Mouse (Mus musculus): Measurements from ENCODE around the gene Kbtbd13. TPM values are rescaled to one million over a fixed set of nuclear protein-coding genes. Genes with fewer than 3 reads are reported as not detected.
A peak's percentile ranks its signal among the peaks of the same experiment; 100 is the strongest.

Gene Kbtbd13
- polyA plus RNA-seq (2016; fragmentation: Nextera tagmentation; extraction: Ambion mirVana): 0.61 and 0.81 TPM in 2 replicates

DNA sequence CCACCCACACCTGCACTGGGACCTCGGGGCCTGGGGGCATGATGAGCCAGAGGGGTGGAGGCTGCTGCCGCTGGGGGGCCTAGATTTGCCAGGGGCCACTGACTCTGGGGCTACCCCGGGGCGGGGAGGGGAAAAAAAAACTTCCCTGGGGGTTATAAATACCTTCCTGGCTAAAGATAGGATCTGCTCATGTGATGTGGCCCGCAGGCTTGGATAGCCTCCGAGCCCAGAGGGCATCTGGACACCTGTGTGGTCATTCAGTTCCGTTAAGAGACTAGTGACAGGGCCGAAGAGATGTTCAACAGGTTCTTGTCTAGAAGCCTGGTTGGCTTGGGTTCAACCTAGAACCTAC is at the start of gene Kbtbd13:
Gene Kbtbd13 (minus strand): TSS at position 40 of the 352 bp plus-strand sequence.
- Histone ChIP-seq H3K27me3 (ENCODE audit: low read depth, poor library complexity, severe bottlenecking) (peaks cover 70% of the 10 kb centered on the region), H3K27ac (replicated peaks) (no peak within 1 kb of the TSS; the same call in 1 of the 2 replicates), H3K9me3 (replicated peaks) (no peaks in the 10 kb centered on the region), H3K36me3 (no peaks in the 10 kb centered on the region), H3K4me3 (peak within 1 kb of the TSS; percentile 52), H3K4me1 (peaks cover 12% of the 10 kb centered on the region)
- DNase-seq (ENCODE audit: low spot score): no peak
- 45% methylated on average over 8 of the region's 8 CpGs for WGBS

DNA sequence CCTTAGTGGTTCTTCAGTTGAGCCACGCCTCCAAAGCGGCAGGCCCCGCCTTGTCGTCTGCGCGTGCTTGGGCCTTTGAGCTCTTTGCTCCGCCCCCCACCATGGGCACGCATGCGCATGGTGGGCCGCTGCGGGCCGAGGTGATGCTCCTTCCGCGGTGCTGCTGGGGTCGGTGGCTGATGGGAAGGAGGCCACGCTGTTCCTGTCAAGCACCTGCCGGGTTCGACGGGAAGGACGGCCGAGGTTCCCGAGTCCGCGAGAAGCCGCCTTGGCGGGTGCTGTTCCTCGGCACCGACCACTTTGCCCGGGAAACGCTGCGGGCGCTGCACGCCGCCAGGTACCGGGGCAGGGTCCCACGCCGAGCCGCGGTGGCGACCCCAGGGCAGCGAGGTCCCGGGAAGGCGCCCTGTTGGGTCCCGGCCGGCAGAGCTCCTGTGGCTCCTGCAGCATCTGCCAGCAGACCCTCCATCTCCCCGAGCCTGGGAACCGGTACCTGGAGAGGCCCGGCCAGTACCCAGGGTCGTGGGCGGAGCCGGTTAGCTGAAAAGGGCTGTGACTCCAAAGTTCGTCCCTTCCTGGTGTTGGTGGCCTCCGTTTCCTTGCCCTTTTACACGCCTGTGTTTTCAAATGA is 44.3 kb upstream of the Kbtbd13 start, which contains the start of gene Mtfmt:
Gene Mtfmt (plus strand): TSS at position 112 of the 631 bp plus-strand sequence.
- no peaks in the 10 kb centered on the region for H3K9me3 ChIP-seq (replicated peaks)
- under 1% methylated on average over 54 of the region's 54 CpGs for WGBS
- peak within 1 kb of the TSS; percentile 88 for H3K27ac ChIP-seq (replicated peaks)
- H3K4me3 ChIP-seq: peak within 1 kb of the TSS; percentile 97
- H3K4me1 ChIP-seq: peaks cover 11% of the 10 kb centered on the region
- H3K27me3 ChIP-seq (ENCODE audit: low read depth, poor library complexity, severe bottlenecking): no peaks in the 10 kb centered on the region
- DNase-seq (ENCODE audit: low spot score): peak; percentile 93
- peaks cover 25% of the 10 kb centered on the region for H3K36me3 ChIP-seq

DNA sequence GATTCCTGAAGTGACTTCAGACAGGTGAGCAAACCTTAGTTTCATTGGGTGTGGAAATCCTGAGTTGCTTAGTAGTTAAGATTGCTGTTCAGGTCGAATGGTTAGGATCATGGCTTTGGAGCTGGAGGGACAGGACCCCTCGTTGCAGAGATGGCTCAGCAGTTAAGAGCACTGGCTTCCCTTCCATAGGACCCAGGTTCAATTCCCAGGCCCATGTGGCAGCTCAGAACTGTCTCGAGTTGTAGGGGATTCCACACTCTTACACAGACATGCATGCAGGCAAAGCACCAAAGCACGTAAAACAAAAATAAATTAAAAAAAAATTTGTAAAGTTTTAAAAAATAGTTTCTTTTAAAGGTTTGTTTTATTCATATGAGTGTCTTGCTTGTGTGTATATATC is 43.8 kb upstream of the Kbtbd13 start:
- H3K36me3 ChIP-seq: peaks cover 19% of the 10 kb centered on the region

DNA sequence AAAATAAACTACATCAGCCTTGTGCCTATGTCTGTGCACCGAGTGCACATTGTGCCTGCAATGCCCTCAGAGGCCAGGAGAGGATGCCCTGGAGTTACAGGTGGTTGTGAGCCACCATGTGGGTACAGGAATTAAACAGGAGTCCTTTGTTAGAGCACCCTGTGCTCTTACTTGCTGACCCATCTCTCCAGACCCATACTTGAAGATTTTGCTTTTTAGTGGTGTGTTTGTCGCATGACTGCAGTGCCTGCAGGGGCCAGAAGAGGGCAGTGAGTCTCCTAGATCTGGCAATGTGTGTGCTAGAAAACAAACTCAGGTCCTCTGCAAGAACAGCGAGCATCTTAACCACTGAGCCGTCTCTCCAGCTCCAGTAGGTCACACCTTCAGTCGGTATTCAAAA is 42.7 kb upstream of the Kbtbd13 start:
- no peak overlapping the region for H3K27ac ChIP-seq (replicated peaks)
- WGBS: 68% methylated on average over 5 of the region's 5 CpGs
- peaks cover 11% of the 10 kb centered on the region for H3K4me1 ChIP-seq
- H3K36me3 ChIP-seq: peaks cover 12% of the 10 kb centered on the region
- peak; percentile 49 for DNase-seq (ENCODE audit: low spot score)
- no peaks in the 10 kb centered on the region for H3K9me3 ChIP-seq (replicated peaks)
- no peaks in the 10 kb centered on the region for H3K27me3 ChIP-seq (ENCODE audit: low read depth, poor library complexity, severe bottlenecking)
- no peak overlapping the region for H3K4me3 ChIP-seq

More for the DNA sequence above, 43.8 kb upstream of the Kbtbd13 start:
- peaks cover 11% of the 10 kb centered on the region for H3K4me1 ChIP-seq
- no peak overlapping the region for H3K27ac ChIP-seq (replicated peaks)
- H3K4me3 ChIP-seq: peak overlapping the region; percentile 97; the same call in 1 of the 2 replicates
- no peaks in the 10 kb centered on the region for H3K27me3 ChIP-seq (ENCODE audit: low read depth, poor library complexity, severe bottlenecking)
- no peak for DNase-seq (ENCODE audit: low spot score)
- no peaks in the 10 kb centered on the region for H3K9me3 ChIP-seq (replicated peaks)
- 74% methylated on average over 4 of the region's 4 CpGs for WGBS

DNA sequence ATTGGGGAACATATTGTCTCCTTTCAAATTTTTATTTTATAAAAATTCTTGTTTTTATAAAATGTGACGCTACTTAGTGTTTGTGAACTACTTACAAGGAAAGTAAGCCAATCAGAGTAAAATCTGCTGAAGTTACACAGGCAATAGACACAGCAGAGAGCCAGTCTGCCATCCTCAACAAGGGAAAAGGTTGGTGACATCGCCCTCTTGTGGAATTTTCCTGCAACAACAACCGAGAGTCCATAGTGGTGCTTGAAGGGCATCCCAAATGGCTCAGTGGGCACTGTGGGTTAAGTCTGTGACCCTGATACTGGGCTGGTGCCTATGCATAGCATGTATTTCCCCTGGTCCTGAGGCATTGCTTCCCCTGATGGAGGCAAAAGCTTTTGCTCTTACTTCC is 40.8 kb upstream of the Kbtbd13 start:
- Histone ChIP-seq H3K36me3 (no peaks in the 10 kb centered on the region), H3K9me3 (replicated peaks) (no peaks in the 10 kb centered on the region), H3K4me3 (no peak overlapping the region), H3K27me3 (ENCODE audit: low read depth, poor library complexity, severe bottlenecking) (no peaks in the 10 kb centered on the region), H3K27ac (replicated peaks) (no peak overlapping the region), H3K4me1 (peaks cover 11% of the 10 kb centered on the region)
- WGBS: 4% methylated on average over 3 of the region's 3 CpGs
- DNase-seq (ENCODE audit: low spot score): peak; percentile 74

DNA sequence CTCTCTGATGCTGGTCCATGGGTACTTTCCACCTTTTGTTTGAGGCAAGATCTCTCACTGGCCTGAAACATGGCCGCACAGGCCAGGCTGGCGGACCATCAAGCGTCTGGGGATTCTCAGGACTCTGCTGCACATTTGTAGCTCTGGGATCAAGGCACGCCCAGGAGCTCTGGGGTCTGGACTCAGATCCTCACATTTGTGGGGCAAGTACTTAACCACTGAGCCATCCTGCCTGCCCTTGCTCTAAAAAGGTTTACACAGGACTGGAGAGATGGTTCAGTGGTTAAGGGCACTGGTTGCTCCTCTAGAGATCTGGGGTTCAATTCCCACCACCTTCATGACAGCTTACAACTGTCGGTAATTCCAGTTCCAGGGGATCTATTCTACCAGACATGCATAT is 39.5 kb upstream of the Kbtbd13 start:
- H3K4me3 ChIP-seq: no peak overlapping the region
- no peaks in the 10 kb centered on the region for H3K27me3 ChIP-seq (ENCODE audit: low read depth, poor library complexity, severe bottlenecking)
- WGBS: 88% methylated on average over 5 of the region's 5 CpGs

DNA sequence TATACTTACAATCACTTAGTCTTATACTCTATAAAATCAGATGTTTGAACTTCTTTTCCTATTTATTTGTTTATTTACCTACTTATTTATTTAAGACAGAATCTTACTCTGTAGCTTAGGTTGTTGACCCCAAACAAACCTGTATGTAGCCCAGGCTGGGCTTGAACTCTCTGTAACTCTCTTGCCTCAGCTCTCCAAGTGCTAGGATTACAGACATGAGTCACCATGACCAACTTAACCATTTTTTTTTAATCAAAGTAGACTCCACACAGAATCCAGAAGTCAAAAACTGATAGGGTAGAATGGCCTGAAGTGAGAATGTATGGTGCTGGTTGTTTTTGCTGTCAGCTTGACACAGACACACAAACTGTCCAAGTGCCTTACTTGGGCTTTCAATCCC is 38.9 kb upstream of the Kbtbd13 start:
- Histone ChIP-seq H3K27ac (replicated peaks) (no peak overlapping the region), H3K4me1 (no peaks in the 10 kb centered on the region), H3K4me3 (no peak overlapping the region), H3K36me3 (no peaks in the 10 kb centered on the region), H3K27me3 (ENCODE audit: low read depth, poor library complexity, severe bottlenecking) (no peaks in the 10 kb centered on the region), H3K9me3 (replicated peaks) (no peaks in the 10 kb centered on the region)
- DNase-seq (ENCODE audit: low spot score): no peak

More for the DNA sequence above, 39.5 kb upstream of the Kbtbd13 start:
- H3K36me3 ChIP-seq: no peaks in the 10 kb centered on the region
- no peak for DNase-seq (ENCODE audit: low spot score)
- H3K27ac ChIP-seq (replicated peaks): no peak overlapping the region
- H3K9me3 ChIP-seq (replicated peaks): no peaks in the 10 kb centered on the region
- H3K4me1 ChIP-seq: peaks cover 2% of the 10 kb centered on the region

DNA sequence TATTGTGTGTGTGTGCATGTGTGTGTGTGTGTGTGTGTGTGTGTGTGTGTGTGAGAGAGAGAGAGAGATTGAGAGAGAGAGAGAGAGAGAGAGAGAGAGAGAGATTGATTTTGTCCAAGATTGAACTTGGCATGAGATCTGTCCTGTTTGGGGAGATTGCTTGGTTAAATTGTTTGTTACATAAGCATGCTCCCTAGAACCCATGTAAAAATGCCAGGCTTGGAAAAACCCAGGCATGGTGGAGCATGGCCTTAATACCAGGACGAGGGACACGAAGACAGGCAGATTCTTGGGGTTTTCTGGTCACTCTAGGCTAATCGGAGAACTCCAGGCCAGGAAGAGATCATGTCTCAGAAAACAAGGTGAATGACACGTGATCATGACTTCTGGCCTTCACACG is 36.6 kb upstream of the Kbtbd13 start:
- WGBS: 86% methylated on average over 5 of the region's 5 CpGs
- Histone ChIP-seq H3K4me3 (no peak overlapping the region), H3K36me3 (no peaks in the 10 kb centered on the region), H3K27ac (replicated peaks) (no peak overlapping the region), H3K4me1 (no peaks in the 10 kb centered on the region), H3K9me3 (replicated peaks) (no peaks in the 10 kb centered on the region), H3K27me3 (ENCODE audit: low read depth, poor library complexity, severe bottlenecking) (no peaks in the 10 kb centered on the region)
- DNase-seq (ENCODE audit: low spot score): no peak

DNA sequence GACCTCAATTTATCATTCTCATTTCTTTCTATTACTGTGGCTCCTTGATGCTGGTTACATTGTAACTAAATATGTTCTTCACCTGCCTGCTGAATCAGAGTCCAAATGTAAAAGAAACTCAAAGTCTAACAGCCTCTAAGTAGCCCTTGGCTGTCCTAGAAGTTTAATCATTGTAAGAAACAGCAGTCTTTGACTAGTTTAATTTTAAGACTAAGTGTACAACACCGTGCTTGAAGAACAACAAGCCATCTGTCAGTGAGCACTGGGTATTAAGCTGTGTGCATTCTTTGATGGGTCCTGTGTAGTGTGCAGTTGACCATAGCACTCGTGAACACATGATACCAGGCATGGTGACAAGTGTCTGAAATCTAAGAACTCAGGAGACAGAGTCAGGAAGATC is 36.1 kb upstream of the Kbtbd13 start:
- WGBS: 76% methylated on average over 2 of the region's 2 CpGs
- Histone ChIP-seq H3K9me3 (replicated peaks) (no peaks in the 10 kb centered on the region), H3K4me1 (no peaks in the 10 kb centered on the region), H3K27ac (replicated peaks) (no peak overlapping the region), H3K4me3 (no peak overlapping the region), H3K36me3 (no peaks in the 10 kb centered on the region), H3K27me3 (ENCODE audit: low read depth, poor library complexity, severe bottlenecking) (no peaks in the 10 kb centered on the region)
- no peak for DNase-seq (ENCODE audit: low spot score)

DNA sequence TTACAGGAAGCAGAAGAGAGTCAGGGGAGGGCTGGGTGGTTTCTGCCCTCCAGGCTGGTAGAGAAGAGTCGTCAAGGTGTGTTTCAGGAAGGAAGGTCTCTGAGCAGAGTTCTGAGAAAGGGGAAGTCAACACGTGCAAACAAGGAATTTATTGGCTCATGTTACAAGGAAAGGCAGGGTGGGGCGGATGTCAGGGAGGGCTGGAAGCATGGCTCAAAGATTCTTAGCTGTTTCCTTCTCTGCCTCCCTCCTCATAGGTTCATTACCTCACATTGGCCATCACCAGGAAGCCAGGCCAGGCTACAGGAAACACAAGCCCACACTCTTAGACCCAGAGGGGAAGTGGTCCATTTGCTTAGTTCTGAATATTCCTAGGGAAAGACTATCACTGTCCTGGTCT is 32.9 kb upstream of the Kbtbd13 start:
- Histone ChIP-seq H3K9me3 (replicated peaks) (no peaks in the 10 kb centered on the region), H3K27ac (replicated peaks) (no peak overlapping the region)
- 51% methylated on average over 3 of the region's 3 CpGs for WGBS

DNA sequence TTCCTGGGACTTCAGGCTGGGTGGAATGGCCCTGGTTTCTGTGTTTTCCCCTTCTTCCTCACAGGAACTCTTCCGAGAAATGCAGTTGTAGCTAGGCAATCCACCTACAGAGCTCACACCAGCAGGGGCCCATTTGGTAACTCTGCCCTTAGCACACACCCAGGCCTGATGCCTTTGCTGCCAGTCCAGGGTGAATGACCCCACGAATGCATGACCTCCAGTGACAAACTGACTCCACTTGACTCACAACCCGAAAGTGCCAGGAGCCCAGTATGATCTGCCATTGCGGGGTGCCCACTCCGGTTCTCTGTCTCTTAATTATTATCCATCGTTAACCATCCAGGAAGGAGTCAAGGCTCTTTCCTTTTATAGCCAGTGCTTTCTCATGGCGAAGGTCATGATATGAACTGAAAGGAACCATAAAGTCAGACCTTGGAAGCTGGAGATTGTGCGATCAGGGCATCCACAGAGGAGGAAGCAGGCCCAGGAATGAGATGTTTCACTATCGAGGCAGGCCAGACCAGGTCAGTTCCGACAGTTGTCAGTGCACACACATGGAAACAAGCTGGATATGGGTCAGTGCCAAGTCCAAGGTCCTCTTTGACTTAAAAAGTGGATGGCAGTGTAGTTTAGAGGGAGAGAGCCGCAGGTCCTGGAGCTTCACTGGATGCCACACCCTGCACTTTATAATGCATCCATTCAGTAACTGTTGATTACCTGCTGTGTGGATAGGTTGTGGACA is 31.5 kb upstream of the Kbtbd13 start, which contains the start of gene Slc51b:
Gene Slc51b (minus strand): TSS at position 196 of the 742 bp plus-strand sequence.
- DNase-seq (ENCODE audit: low spot score): no peak
- WGBS: 85% methylated on average over 11 of the region's 11 CpGs
- Histone ChIP-seq H3K27ac (replicated peaks) (no peak within 1 kb of the TSS), H3K36me3 (no peaks in the 10 kb centered on the region), H3K9me3 (replicated peaks) (no peaks in the 10 kb centered on the region), H3K4me3 (no peak within 1 kb of the TSS), H3K4me1 (no peaks in the 10 kb centered on the region), H3K27me3 (ENCODE audit: low read depth, poor library complexity, severe bottlenecking) (no peaks in the 10 kb centered on the region)

More for the DNA sequence above, 32.9 kb upstream of the Kbtbd13 start:
- DNase-seq (ENCODE audit: low spot score): no peak
- no peak overlapping the region for H3K4me3 ChIP-seq
- no peaks in the 10 kb centered on the region for H3K36me3 ChIP-seq
- no peaks in the 10 kb centered on the region for H3K27me3 ChIP-seq (ENCODE audit: low read depth, poor library complexity, severe bottlenecking)
- no peaks in the 10 kb centered on the region for H3K4me1 ChIP-seq

DNA sequence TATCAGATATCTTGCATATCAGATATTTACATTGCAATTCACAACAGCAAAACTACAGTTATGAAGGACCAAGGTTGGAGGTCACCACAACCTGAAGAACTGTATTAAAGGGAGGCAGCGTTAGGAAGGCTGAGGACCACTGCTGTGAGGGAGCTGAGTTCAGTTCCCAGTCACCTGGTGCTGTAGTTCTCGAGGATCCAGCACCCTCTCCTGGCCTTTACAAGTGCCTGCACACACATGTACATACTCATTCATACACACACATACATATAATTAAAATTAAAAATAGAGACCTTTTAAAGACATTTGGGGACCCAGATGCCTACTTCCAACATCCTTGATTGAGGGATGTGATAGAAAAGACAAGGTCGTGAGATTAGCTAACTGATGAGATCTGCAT is 28.2 kb upstream of the Kbtbd13 start:
- Histone ChIP-seq H3K9me3 (replicated peaks) (no peaks in the 10 kb centered on the region), H3K27me3 (ENCODE audit: low read depth, poor library complexity, severe bottlenecking) (no peaks in the 10 kb centered on the region), H3K27ac (replicated peaks) (no peak overlapping the region), H3K4me3 (no peak overlapping the region), H3K4me1 (no peaks in the 10 kb centered on the region), H3K36me3 (no peaks in the 10 kb centered on the region)
- WGBS: 83% methylated on average over 3 of the region's 3 CpGs
- no peak for DNase-seq (ENCODE audit: low spot score)

DNA sequence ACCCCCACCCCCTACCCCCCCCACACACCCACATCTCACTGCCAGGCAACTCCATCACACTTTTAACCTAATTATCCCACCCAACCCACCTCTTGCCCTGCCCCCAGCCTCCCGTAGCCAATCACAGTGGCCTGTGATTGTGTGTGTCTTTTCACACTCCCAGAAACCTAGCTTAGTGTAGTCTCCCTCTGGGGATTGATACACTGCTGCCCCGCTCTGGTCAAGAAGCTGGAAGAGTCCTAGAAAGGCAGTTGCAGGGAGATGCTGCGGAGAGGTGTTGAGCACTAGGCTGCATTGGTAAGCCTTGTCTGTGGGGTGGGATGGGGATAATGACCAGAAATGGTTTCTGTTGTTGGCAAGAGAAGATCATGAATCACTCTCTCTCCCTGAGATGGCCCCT is 26.3 kb upstream of the Kbtbd13 start:
- DNase-seq (ENCODE audit: low spot score): no peak
- Histone ChIP-seq H3K36me3 (no peaks in the 10 kb centered on the region), H3K4me3 (no peak overlapping the region), H3K4me1 (no peaks in the 10 kb centered on the region), H3K27ac (replicated peaks) (no peak overlapping the region), H3K27me3 (ENCODE audit: low read depth, poor library complexity, severe bottlenecking) (no peaks in the 10 kb centered on the region), H3K9me3 (replicated peaks) (no peaks in the 10 kb centered on the region)
- 46% methylated on average over 3 of the region's 3 CpGs for WGBS
